Mouse (Mus musculus): ENCODE results near the gene Gba.
A peak's percentile ranks its signal among the peaks of the same experiment; 100 is the strongest.

Gene Gba

GRCm38 (mm10) chr3:89183058-89183958, 19.4 kb upstream of the Gba start, which contains the start of gene Fam189b:
Gene Fam189b (plus strand): TSS chr3:89183143.
- DNase-seq (ENCODE audit: low spot score in 2 of 2) = peak; percentile 85 to 94

- no peak for DNase-seq (ENCODE audit: low spot score in 2 of 2)
Observed at GRCm38 (mm10) chr3:89183959-89184315, 18.8 kb upstream of the Gba start.

GRCm38 (mm10) chr3:89187197-89187596, 15.5 kb upstream of the Gba start:
- DNase-seq (ENCODE audit: low spot score in 2 of 2) = no peak

GRCm38 (mm10) chr3:89187690-89188477, 14.8 kb upstream of the Gba start:
- no peak for DNase-seq (ENCODE audit: low spot score in 2 of 2)

GRCm38 (mm10) chr3:89188478-89188875, 14.3 kb upstream of the Gba start:
- no peak for DNase-seq (ENCODE audit: low spot score in 2 of 2)

GRCm38 (mm10) chr3:89190436-89190835, 12.3 kb upstream of the Gba start:
- DNase-seq (ENCODE audit: low spot score in 2 of 2) = no peak

- DNase-seq (ENCODE audit: low spot score in 2 of 2) = no peak
Observed at GRCm38 (mm10) chr3:89193351-89193750, 9.4 kb upstream of the Gba start.

- DNase-seq (ENCODE audit: low spot score in 2 of 2) = no peak
Observed at GRCm38 (mm10) chr3:89193853-89194252, 8.9 kb upstream of the Gba start.

GRCm38 (mm10) chr3:89195979-89196877, 6.5 kb upstream of the Gba start:
- DNase-seq (ENCODE audit: low spot score in 2 of 2) = peak; percentile 75 to 87

- no peak for DNase-seq (ENCODE audit: low spot score in 2 of 2)
Observed at GRCm38 (mm10) chr3:89199839-89200238, 2.9 kb upstream of the Gba start.

- DNase-seq (ENCODE audit: low spot score in 2 of 2) = no peak
Observed at GRCm38 (mm10) chr3:89203142-89203514, 400 bp downstream of the Gba start.

GRCm38 (mm10) chr3:89206079-89206478, 3.4 kb downstream of the Gba start:
- no peak for DNase-seq (ENCODE audit: low spot score in 2 of 2)

- no peak for DNase-seq (ENCODE audit: low spot score in 2 of 2)
Observed at GRCm38 (mm10) chr3:89206695-89207094, 4.0 kb downstream of the Gba start.

- DNase-seq (ENCODE audit: low spot score in 2 of 2) = no peak
Observed at GRCm38 (mm10) chr3:89208075-89208657, 5.4 kb downstream of the Gba start.

GRCm38 (mm10) chr3:89208736-89209135, 6.0 kb downstream of the Gba start:
- DNase-seq (ENCODE audit: low spot score in 2 of 2) = no peak

- DNase-seq (ENCODE audit: low spot score in 2 of 2) = no peak
Observed at GRCm38 (mm10) chr3:89209731-89210130, 7.0 kb downstream of the Gba start.

GRCm38 (mm10) chr3:89210162-89210561, 7.4 kb downstream of the Gba start:
- DNase-seq (ENCODE audit: low spot score in 2 of 2) = no peak

- no peak for DNase-seq (ENCODE audit: low spot score in 2 of 2)
Observed at GRCm38 (mm10) chr3:89210731-89211130, 8.0 kb downstream of the Gba start.

GRCm38 (mm10) chr3:89213803-89214530, 11.2 kb downstream of the Gba start:
- DNase-seq (ENCODE audit: low spot score in 2 of 2) = peak; percentile 75 to 90

- DNase-seq (ENCODE audit: low spot score in 2 of 2) = no peak
Observed at GRCm38 (mm10) chr3:89214681-89215411, 12.1 kb downstream of the Gba start, which contains the start of gene Thbs3. Gene Thbs3 (plus strand): TSS chr3:89215180.
